Mouse (Mus musculus) MN1 (cell line): ENCODE measurements at regions not wholly inside any gene's neighbourhood (a gene's known extent, or its start where the extent isn't known, plus 50 kb on each side); places are given as distances from the start of the nearest gene placed in this dataset.

ENCODE experiments used
- DNase-seq: peaks from one replicate; pipeline ENCODE4 v3.0.0-alpha.2; 2016; ENCODE audit warnings: low spot score

GRCm38 (mm10) chr1:91678789-91679188 is 122.5 kb upstream of the Twist2 start:
- DNase-seq, result no peak

GRCm38 (mm10) chr1:91685031-91685430 is 116.2 kb upstream of the Twist2 start:
- DNase-seq, result peak; percentile 51

GRCm38 (mm10) chr1:91685789-91686188 is 115.5 kb upstream of the Twist2 start:
- DNase-seq, result no peak

GRCm38 (mm10) chr1:91691601-91692000 is 109.7 kb upstream of the Twist2 start:
- no peak for DNase-seq

- DNase-seq, result no peak
Observed at GRCm38 (mm10) chr1:91692709-91693460, 108.4 kb upstream of the Twist2 start.

- no peak for DNase-seq
Observed at GRCm38 (mm10) chr1:91697053-91697452, 104.2 kb upstream of the Twist2 start.

GRCm38 (mm10) chr1:91701475-91701874 is 99.8 kb upstream of the Twist2 start:
- no peak for DNase-seq

GRCm38 (mm10) chr1:91702021-91702420 is 99.2 kb upstream of the Twist2 start:
- DNase-seq, result no peak

GRCm38 (mm10) chr1:91702737-91703136 is 98.5 kb upstream of the Twist2 start:
- no peak for DNase-seq

GRCm38 (mm10) chr1:91705451-91705850 is 95.8 kb upstream of the Twist2 start:
- no peak for DNase-seq

GRCm38 (mm10) chr1:91708550-91709243 is 92.6 kb upstream of the Twist2 start:
- DNase-seq, result no peak

- no peak for DNase-seq
Observed at GRCm38 (mm10) chr1:91709244-91709600, 92.0 kb upstream of the Twist2 start.

GRCm38 (mm10) chr1:91713131-91713530 is 88.1 kb upstream of the Twist2 start:
- no peak for DNase-seq

- no peak for DNase-seq
Observed at GRCm38 (mm10) chr1:91714266-91714665, 87.0 kb upstream of the Twist2 start.

GRCm38 (mm10) chr1:91715341-91715740 is 85.9 kb upstream of the Twist2 start:
- DNase-seq, result no peak

GRCm38 (mm10) chr1:91715791-91716190 is 85.5 kb upstream of the Twist2 start:
- no peak for DNase-seq

- no peak for DNase-seq
Observed at GRCm38 (mm10) chr1:91716836-91717235, 84.4 kb upstream of the Twist2 start.

- DNase-seq, result no peak
Observed at GRCm38 (mm10) chr1:91717961-91718360, 83.3 kb upstream of the Twist2 start.

- no peak for DNase-seq
Observed at GRCm38 (mm10) chr1:91729246-91729645, 72.0 kb upstream of the Twist2 start.

- DNase-seq, result no peak
Observed at GRCm38 (mm10) chr1:91730281-91730680, 71.0 kb upstream of the Twist2 start.

- DNase-seq, result no peak
Observed at GRCm38 (mm10) chr1:91731703-91732102, 69.6 kb upstream of the Twist2 start.

- no peak for DNase-seq
Observed at GRCm38 (mm10) chr1:91732461-91732861, 68.8 kb upstream of the Twist2 start.

GRCm38 (mm10) chr1:91734731-91735130 is 66.5 kb upstream of the Twist2 start:
- no peak for DNase-seq

- DNase-seq, result no peak
Observed at GRCm38 (mm10) chr1:91735436-91735835, 65.8 kb upstream of the Twist2 start.
